Mouse (Mus musculus): ENCODE data around the gene Gm37240.

- TF ChIP-seq GATA1 (IDR thresholded peaks at IDR 0.05; ENCODE audit: borderline replicate concordance, low read length) (no peak), CTCF (IDR thresholded peaks at IDR 0.05; ENCODE audit: low read depth, low read length) (no peak)
These were observed 1223.5 kb downstream of the Gm37240 start for GRCm38 (mm10) chr3:84663858-84664257.
